Mouse (Mus musculus) right cerebral cortex, adult 18-20 months (tissue): ENCODE measurements around the gene Tnip2.

Experiments used
- DNase-seq: peaks from one replicate; pipeline ENCODE4 v3.0.0; 2022; ENCODE audit warnings: mixed read lengths

Gene Tnip2

GRCm38 (mm10) chr5:34446207-34446606 lies 67.6 kb downstream of the Tnip2 start:
- DNase-seq: no peak
